In genomic region chr2:118388341-118389335, GRCm38 (mm10) we compare ENCODE assay signal across 8 mouse cellular contexts. TPM values are rescaled to one million over a fixed set of nuclear protein-coding genes. Genes with fewer than 3 reads are reported as not detected.
A peak's percentile ranks its signal among the peaks of the same experiment; 100 is the strongest.
DNase-seq lines count a peak whose midpoint lies in the region; ATAC-seq and TF ChIP-seq lines count a peak whose summit lies in the region.

Eif2ak4 (plus strand) TSS chr2:118388618.

- no peaks in the 10 kb centered on the region for H3K9me3 ChIP-seq in ES-E14 (ENCODE audit: control insufficient read depth, insufficient read depth, low read depth, low read length)
- no peaks in the 10 kb centered on the region for H3K9me3 ChIP-seq in forebrain, embryonic 15.5 days

- H3K4me2 ChIP-seq in forebrain, embryonic 15.5 days (replicated peaks) = peak within 1 kb of the TSS; percentile 61

- H3K27me3 ChIP-seq in forebrain, embryonic 15.5 days = no peaks in the 10 kb centered on the region

- TF ChIP-seq POLR2A in lung, adult 2 months (IDR thresholded peaks at IDR 0.05; ENCODE audit: borderline replicate concordance, extremely low read depth, low read depth, low read length) = peak; percentile 46; the same call in 1 of the 2 replicates

- H3K4me3 ChIP-seq in ES-E14 (ENCODE audit: insufficient read depth in 1 of 2, low read depth in 1 of 2, low read length in 2 of 2, poor library complexity in 1 of 2, severe bottlenecking in 1 of 2) = peak within 1 kb of the TSS; percentile 77 to 94
- peak within 1 kb of the TSS; percentile 87 for H3K4me3 ChIP-seq in forebrain, embryonic 15.5 days
- H3K4me3 ChIP-seq in lung, adult 2 months (replicated peaks; ENCODE audit: extremely low read depth, low read depth, low read length) = peak within 1 kb of the TSS; percentile 81

- H3K36me3 ChIP-seq in ES-E14 (ENCODE audit: control insufficient read depth, insufficient read depth, low read length, poor library complexity, severe bottlenecking) = no peaks in the 10 kb centered on the region
- H3K36me3 ChIP-seq in forebrain, embryonic 15.5 days = no peaks in the 10 kb centered on the region

- no peak for TF ChIP-seq CTCF in lung, adult 2 months (IDR thresholded peaks at IDR 0.05; ENCODE audit: insufficient read depth, low read length)

- peak; percentile 99 for DNase-seq in ES-E14 (ENCODE audit: low read depth, low spot score)
- DNase-seq in cerebellum, adult 11-12 months = peak; percentile 100
- DNase-seq in heart, postnatal 25 days (ENCODE audit: low spot score) = peak; percentile 97
- DNase-seq in layer of hippocampus, adult 18-20 months (ENCODE audit: low spot score in 2 of 2) = peak; percentile 99
- peak; percentile 99 for DNase-seq in lung, adult 2 months
- DNase-seq in thymus, adult 18-20 months = peak; percentile 98

- H3K27ac ChIP-seq in ES-E14 (ENCODE audit: insufficient read depth, low read depth, low read length, poor library complexity, severe bottlenecking) = no peak within 1 kb of the TSS
- peak within 1 kb of the TSS; percentile 89 for H3K27ac ChIP-seq in forebrain, embryonic 15.5 days (replicated peaks)

- peak within 1 kb of the TSS; percentile 83 for H3K9ac ChIP-seq in ES-E14 (ENCODE audit: insufficient read depth, low read depth, low read length, poor library complexity, severe bottlenecking)
- peak within 1 kb of the TSS; percentile 78 for H3K9ac ChIP-seq in forebrain, embryonic 15.5 days (replicated peaks)

- intact Hi-C loops in heart, postnatal 25 days (cut with DNase I) = no loop called here

- peaks cover 0 to 3% of the 10 kb centered on the region in 2 experiments; a peak in 2 of 4 replicates for H3K4me1 ChIP-seq in ES-E14 (ENCODE audit: control insufficient read depth in 2 of 2, insufficient read depth in 2 of 2, low read length in 2 of 2, poor library complexity in 1 of 2)
- peaks cover 21% of the 10 kb centered on the region for H3K4me1 ChIP-seq in forebrain, embryonic 15.5 days
- peaks cover 5% of the 10 kb centered on the region for H3K4me1 ChIP-seq in lung, adult 2 months (ENCODE audit: control insufficient read depth, insufficient read depth, low read length)

- under 1% methylated on average over 61 of the region's 61 CpGs for WGBS in forebrain, embryonic 15.5 days
- 1% methylated on average over 61 of the region's 61 CpGs for WGBS in lung, adult 2 months

- in situ Hi-C loops in ES-E14 (cut with MboI; ENCODE audit: low sequenced_read_pairs in 2 of 2, unreplicated experiment in 2 of 2) = no loop called here

- peak; percentile 97 for ATAC-seq in forebrain, embryonic 15.5 days (replicated peaks)
- ATAC-seq in neutrophil, adult 5-6 weeks (ENCODE audit: extremely low read depth, insufficient number of reproducible peaks, low FRiP score, poor library complexity, severe bottlenecking) = peak; percentile 96

TF ChIP-seq in ES-E14, 5 proteins besides CTCF, POLR2A, EP300 and RAD21:
- no peak for TF ChIP-seq ZC3H11A (IDR thresholded peaks at IDR 0.05; ENCODE audit: borderline replicate concordance, low read depth, low read length)
- TF ChIP-seq HCFC1 (IDR thresholded peaks at IDR 0.05; ENCODE audit: borderline replicate concordance, insufficient read depth, low read length) = no peak
- TF ChIP-seq ZNF384 (IDR thresholded peaks at IDR 0.05; ENCODE audit: low read depth, low read length) = no peak
- no peak for TF ChIP-seq MAFK (IDR thresholded peaks at IDR 0.05; ENCODE audit: insufficient read depth, low read depth, low read length)
- TF ChIP-seq CHD2 (IDR thresholded peaks at IDR 0.05; ENCODE audit: low read depth, low read length) = no peak

RNA-seq across cellular contexts. Expression of gene Eif2ak4, which starts in this region (rescaled TPM):
- total RNA-seq in ES-E14 (2012; rRNA removed) = 8.1 and 10.5 TPM in 2 replicates
- polyA plus RNA-seq in forebrain, embryonic 15.5 days (2015; fragmentation: Nextera tagmentation; extraction: Ambion mirVana) = 8.1 and 9.5 TPM in 2 replicates
- total RNA-seq in heart, postnatal 25 days (2021) = 1 to 10 TPM; 5.6 to 6.4 TPM
- 10 to 100 TPM; 20.7 to 22.1 TPM for total RNA-seq in layer of hippocampus, adult 18-20 months (2021)
- polyA plus RNA-seq in lung, adult 2 months (2012; rRNA removed) = 11.1 and 12.2 TPM in 2 replicates
- 31.9 and 32.7 TPM in 2 replicates for total RNA-seq in neutrophil, adult 5-6 weeks (2017)
